Mouse (Mus musculus) CH12.LX (cell line): ENCODE results near the gene Tbc1d7.

Experiments
- CTCF ChIP-seq, 2 experiments: IDR thresholded peaks in 1 of 2; conservative IDR thresholded peaks in 1 of 2; 2 replicates each; pipeline ENCODE4 v1.5.1; 2011 to 2012; ENCODE audit warnings: low read depth in 2 of 2, low read length in 2 of 2, improper control_type of control experiment in 1 of 2, inconsistent platforms in 1 of 2, mild to moderate bottlenecking in 1 of 2, moderate library complexity in 1 of 2
- EP300 ChIP-seq: IDR thresholded peaks from 2 replicates; pipeline ENCODE4 v1.6.1; 2011; ENCODE audit warnings: low read length, improper control_type of control experiment
- GABPA ChIP-seq: IDR thresholded peaks from 2 replicates; pipeline ENCODE4 v1.6.1; 2012; ENCODE audit warnings: low read depth, low read length, improper control_type of control experiment, inconsistent platforms; ENCODE audit not compliant: insufficient replicate concordance
- JUND ChIP-seq: conservative IDR thresholded peaks from 2 replicates; pipeline ENCODE4 v1.6.1; 2011; ENCODE audit warnings: low read depth, low read length, improper control_type of control experiment
- MAX ChIP-seq: IDR thresholded peaks from 2 replicates; pipeline ENCODE4 v1.6.1; 2011; ENCODE audit warnings: low read length, improper control_type of control experiment
- MAZ ChIP-seq: IDR thresholded peaks from 2 replicates; pipeline ENCODE4 v1.6.1; 2012; ENCODE audit warnings: low read depth, mild to moderate bottlenecking, inconsistent platforms, low read length, improper control_type of control experiment, moderate library complexity
- NELFE ChIP-seq: IDR thresholded peaks from 2 replicates; pipeline ENCODE4 v1.6.1; 2011; ENCODE audit warnings: low read depth, low read length, improper control_type of control experiment
- PAX5 ChIP-seq: IDR thresholded peaks from 2 replicates; pipeline ENCODE4 v1.6.1; 2012; ENCODE audit warnings: low read length, inconsistent platforms, mixed read lengths
- POLR2A ChIP-seq: IDR thresholded peaks from 2 replicates; pipeline ENCODE4 v1.6.1; 2011; ENCODE audit warnings: low read depth, mild to moderate bottlenecking, improper control_type of control experiment, low read length
- POLR2AphosphoS2 ChIP-seq: IDR thresholded peaks from 2 replicates; pipeline ENCODE4 v1.6.1; 2011; ENCODE audit warnings: low read depth, low read length, improper control_type of control experiment
- RCOR1 ChIP-seq: conservative IDR thresholded peaks from 2 replicates; pipeline ENCODE4 v1.6.1; 2012; ENCODE audit warnings: low read depth, mild to moderate bottlenecking, inconsistent platforms, low read length, improper control_type of control experiment
- TCF12 ChIP-seq: IDR thresholded peaks from 2 replicates; pipeline ENCODE4 v1.6.1; 2014; ENCODE audit warnings: low read depth, mild to moderate bottlenecking, inconsistent platforms, low read length, improper control_type of control experiment
- USF2 ChIP-seq: conservative IDR thresholded peaks from 2 replicates; pipeline ENCODE4 v1.6.1; 2011; ENCODE audit warnings: low read depth, low read length, improper control_type of control experiment

GRCm38 (mm10) chr13:43199282-43199681, 28.0 kb upstream of the Tbc1d7 start:
- TF ChIP-seq RCOR1, result no peak
- TF ChIP-seq USF2, result no peak
- TF ChIP-seq CTCF (conservative IDR thresholded peaks at IDR 0.05 in 1 of 2, IDR thresholded peaks at IDR 0.05 in 1 of 2; ENCODE audit: low read depth in 2 of 2, low read length in 2 of 2), result no peak
- no peak for TF ChIP-seq POLR2A
- no peak for TF ChIP-seq MAZ
- no peak for TF ChIP-seq EP300
- TF ChIP-seq POLR2AphosphoS2, result no peak
- no peak for TF ChIP-seq TCF12
- no peak for TF ChIP-seq MAX
- TF ChIP-seq JUND, result no peak
- no peak for TF ChIP-seq PAX5
- TF ChIP-seq GABPA, result no peak
- no peak for TF ChIP-seq NELFE
